Mouse (Mus musculus) splenic B cell, adult 2 months (primary cell): Measurements from ENCODE around the gene Gls.
A peak's percentile ranks its signal among the peaks of the same experiment; 100 is the strongest.

Experiments used
- DNase-seq: peaks from one replicate; pipeline ENCODE4 v3.0.0-alpha.2; 2011; ENCODE audit warnings: low read depth, low spot score
- H3K27me3 ChIP-seq: 2 replicates; pipeline ENCODE4 v1.6.1; 2012; ENCODE audit warnings: mild to moderate bottlenecking, low read length, moderate library complexity, mixed read lengths; ENCODE audit not compliant: control insufficient read depth, poor library complexity, insufficient read depth, severe bottlenecking
- H3K36me3 ChIP-seq: 2 replicates; pipeline ENCODE4 v1.6.1; 2012; ENCODE audit warnings: mild to moderate bottlenecking, low read length, moderate library complexity, mixed read lengths; ENCODE audit not compliant: control insufficient read depth, poor library complexity, insufficient read depth, severe bottlenecking

Gene Gls

GRCm38 (mm10) chr1:52154890-52155289, 78.1 kb downstream of the Gls start:
- DNase-seq = no peak
- Histone ChIP-seq H3K36me3 (peaks cover 33% of the 10 kb centered on the region), H3K27me3 (no peaks in the 10 kb centered on the region)

- Histone ChIP-seq H3K27me3 (no peaks in the 10 kb centered on the region), H3K36me3 (peaks cover 36% of the 10 kb centered on the region)
- DNase-seq = no peak
Observed at GRCm38 (mm10) chr1:52152936-52153335, 80.1 kb downstream of the Gls start.

GRCm38 (mm10) chr1:52152369-52152768, 80.7 kb downstream of the Gls start:
- no peaks in the 10 kb centered on the region for H3K27me3 ChIP-seq
- peaks cover 35% of the 10 kb centered on the region for H3K36me3 ChIP-seq
- no peak for DNase-seq

GRCm38 (mm10) chr1:52151166-52151565, 81.9 kb downstream of the Gls start:
- no peaks in the 10 kb centered on the region for H3K27me3 ChIP-seq
- peaks cover 29% of the 10 kb centered on the region for H3K36me3 ChIP-seq
- no peak for DNase-seq

- Histone ChIP-seq H3K36me3 (peaks cover 31% of the 10 kb centered on the region), H3K27me3 (no peaks in the 10 kb centered on the region)
- DNase-seq = no peak
Observed at GRCm38 (mm10) chr1:52150676-52151075, 82.4 kb downstream of the Gls start.

GRCm38 (mm10) chr1:52149934-52150346, 83.1 kb downstream of the Gls start:
- Histone ChIP-seq H3K36me3 (peaks cover 35% of the 10 kb centered on the region), H3K27me3 (no peaks in the 10 kb centered on the region)
- DNase-seq = no peak

- peaks cover 42% of the 10 kb centered on the region for H3K36me3 ChIP-seq
- DNase-seq = no peak
- H3K27me3 ChIP-seq = no peaks in the 10 kb centered on the region
Observed at GRCm38 (mm10) chr1:52148696-52149095, 84.3 kb downstream of the Gls start.

GRCm38 (mm10) chr1:52148178-52148577, 84.9 kb downstream of the Gls start:
- no peak for DNase-seq
- H3K27me3 ChIP-seq = no peaks in the 10 kb centered on the region
- H3K36me3 ChIP-seq = peaks cover 40% of the 10 kb centered on the region

- no peaks in the 10 kb centered on the region for H3K27me3 ChIP-seq
- H3K36me3 ChIP-seq = peaks cover 37% of the 10 kb centered on the region
- DNase-seq = no peak
Observed at GRCm38 (mm10) chr1:52147431-52147830, 85.6 kb downstream of the Gls start.

- Histone ChIP-seq H3K27me3 (no peaks in the 10 kb centered on the region), H3K36me3 (peaks cover 30% of the 10 kb centered on the region)
- peak; percentile 58 for DNase-seq
Observed at GRCm38 (mm10) chr1:52146214-52146970, 86.6 kb downstream of the Gls start.

GRCm38 (mm10) chr1:52144907-52145306, 88.1 kb downstream of the Gls start:
- Histone ChIP-seq H3K36me3 (peaks cover 33% of the 10 kb centered on the region), H3K27me3 (no peaks in the 10 kb centered on the region)
- DNase-seq = no peak

- DNase-seq = peak; percentile 61
- Histone ChIP-seq H3K36me3 (peaks cover 31% of the 10 kb centered on the region), H3K27me3 (no peaks in the 10 kb centered on the region)
Observed at GRCm38 (mm10) chr1:52143596-52144156, 89.4 kb downstream of the Gls start.

- DNase-seq = no peak
- Histone ChIP-seq H3K36me3 (peaks cover 35% of the 10 kb centered on the region), H3K27me3 (no peaks in the 10 kb centered on the region)
Observed at GRCm38 (mm10) chr1:52143191-52143590, 89.8 kb downstream of the Gls start.

GRCm38 (mm10) chr1:52142117-52142516, 90.9 kb downstream of the Gls start:
- Histone ChIP-seq H3K36me3 (peaks cover 41% of the 10 kb centered on the region), H3K27me3 (no peaks in the 10 kb centered on the region)
- no peak for DNase-seq

GRCm38 (mm10) chr1:52141482-52141881, 91.5 kb downstream of the Gls start:
- H3K27me3 ChIP-seq = no peaks in the 10 kb centered on the region
- no peak for DNase-seq
- peaks cover 42% of the 10 kb centered on the region for H3K36me3 ChIP-seq
